Mouse (Mus musculus) liver, embryonic 14.5 days (tissue): ENCODE results near the gene Tmem92. TPM values are rescaled to one million over a fixed set of nuclear protein-coding genes. Genes with fewer than 3 reads are reported as not detected.
A peak's percentile ranks its signal among the peaks of the same experiment; 100 is the strongest.

Experiments
- ATAC-seq: fragments of 200-750 bp; cut with Nextera tagmentation; 2 replicates; pipeline ENCODE4 v1.8.0; 2017; ENCODE audit warnings: moderate number of reproducible peaks, mild to moderate bottlenecking, moderate library complexity; ENCODE audit not compliant: insufficient read depth
- DNase-seq, 3 experiments: peaks; one replicate each; pipeline ENCODE4 v3.0.0-alpha.2; 2012 to 2013; ENCODE audit warnings: low read depth in 3 of 3, low spot score in 3 of 3
- H3K27ac ChIP-seq: fragments of 300-500 bp; sonication (generic); 2 replicates; pipeline ENCODE4 v1.5.1; 2014; ENCODE audit warnings: moderate library complexity, mild to moderate bottlenecking, control low read depth, inconsistent platforms
- H3K27me3 ChIP-seq: fragments of 300-500 bp; sonication (generic); 2 replicates; pipeline ENCODE4 v1.6.1; 2014; ENCODE audit warnings: mild to moderate bottlenecking, low read length, moderate library complexity; ENCODE audit not compliant: control insufficient read depth, insufficient read depth
- H3K36me3 ChIP-seq: fragments of 300-500 bp; sonication (generic); replicated peaks from 2 replicates; pipeline ENCODE4 v1.6.1; 2014; ENCODE audit warnings: low read depth; ENCODE audit not compliant: control insufficient read depth, insufficient read depth
- H3K4me1 ChIP-seq, 2 experiments: fragments of 200-500 bp in 1 of 2; fragments of 300-500 bp in 1 of 2; sonication (generic) in 1 of 2; replicated peaks; 2 replicates each; pipeline ENCODE4 v1.6.1; 2012 to 2014; ENCODE audit warnings: antibody characterized with exemption in 1 of 2, inconsistent platforms in 1 of 2, low read length in 1 of 2; ENCODE audit not compliant: control insufficient read depth in 2 of 2, insufficient read depth in 2 of 2
- H3K4me2 ChIP-seq: fragments of 300-500 bp; sonication (generic); 2 replicates; pipeline ENCODE4 v1.6.1; 2014; ENCODE audit warnings: low read depth, mild to moderate bottlenecking, control low read depth, moderate library complexity
- H3K4me3 ChIP-seq, 2 experiments: fragments of 200-500 bp in 1 of 2; fragments of 300-500 bp in 1 of 2; sonication (generic) in 1 of 2; 2 replicates each; pipeline ENCODE4 v1.5.1; 2012 to 2014; ENCODE audit warnings: low read depth in 2 of 2, low read length in 2 of 2, mild to moderate bottlenecking in 2 of 2, control low read depth in 1 of 2, inconsistent platforms in 1 of 2, moderate library complexity in 1 of 2; ENCODE audit not compliant: insufficient read depth in 1 of 2
- H3K9ac ChIP-seq: fragments of 300-500 bp; sonication (generic); replicated peaks from 2 replicates; pipeline ENCODE4 v1.6.1; 2014; ENCODE audit warnings: mild to moderate bottlenecking, control low read depth, moderate library complexity
- H3K9me3 ChIP-seq: fragments of 300-500 bp; sonication (generic); 2 replicates; pipeline ENCODE4 v1.6.1; 2016; ENCODE audit warnings: low read length, mixed read lengths; ENCODE audit not compliant: control insufficient read depth
- CTCF ChIP-seq: IDR thresholded peaks from 2 replicates; pipeline ENCODE4 v1.5.1; 2016; ENCODE audit warnings: antibody characterized with exemption, low read depth, control low read depth
- EP300 ChIP-seq: IDR thresholded peaks from 2 replicates; pipeline ENCODE4 v1.6.1; 2016; ENCODE audit warnings: antibody characterized with exemption, low read depth
- WGBS: fragments of 180-500 bp; shearing (Covaris S2); extraction: QIAGEN DNeasy Blood & Tissue Kit; methylation state at CpG from one replicate; pipeline ENCODE4 v1.1.7; 2014; ENCODE audit not compliant: insufficient replicate concordance; 5-methylcytosine and 5-hydroxymethylcytosine counted together
- polyA plus RNA-seq, 2 experiments: library from polyadenylated mRNA; depleted of rRNA in 1 of 2; stranded (reverse) in 1 of 2; unstranded in 1 of 2; fragments of >200 nt; fragmentation: Nextera tagmentation in 1 of 2; extraction: Ambion mirVana in 1 of 2; gene quantifications; 2 replicates each; pipeline versions ENCODE4 v1.2.1 to v1.2.3; 2012 to 2014

Tmem92 gene
- polyA plus RNA-seq, 2 experiments, result not detected

DNA sequence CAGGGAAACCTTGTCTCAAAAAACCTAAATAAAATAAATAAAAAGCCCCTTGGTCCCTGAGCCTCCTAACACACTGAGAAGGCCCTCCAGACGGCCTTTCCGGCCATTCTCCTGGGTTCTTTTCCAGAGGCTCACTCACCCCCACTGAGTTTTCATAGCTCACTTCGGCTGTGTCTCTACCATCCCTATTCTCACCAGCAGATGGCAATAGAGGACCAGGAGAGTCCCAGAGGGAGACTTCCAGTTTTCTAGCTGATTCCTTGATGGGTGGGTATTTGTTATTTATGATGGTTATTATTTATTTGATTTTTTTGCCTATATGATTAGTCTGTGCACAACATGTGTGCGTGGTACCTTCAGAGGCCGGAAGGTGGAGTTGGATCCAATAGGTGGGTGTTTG lies 52.2 kb downstream of the Tmem92 start:
- H3K4me1 ChIP-seq, result no peaks in the 10 kb centered on the region
- TF ChIP-seq EP300, result no peak
- peak; percentile 67 for TF ChIP-seq CTCF
- DNase-seq (peak; percentile 12 to 38 (median 23)), ATAC-seq (no peak)
- 19% methylated on average over 5 of the region's 5 CpGs for WGBS
- no peaks in the 10 kb centered on the region for H3K36me3 ChIP-seq
- no peak overlapping the region for H3K27ac ChIP-seq
- no peaks in the 10 kb centered on the region for H3K27me3 ChIP-seq
- no peak overlapping the region for H3K9ac ChIP-seq
- H3K4me2 ChIP-seq, result no peak overlapping the region
- H3K9me3 ChIP-seq, result no peaks in the 10 kb centered on the region
- H3K4me3 ChIP-seq, result no peak overlapping the region

DNA sequence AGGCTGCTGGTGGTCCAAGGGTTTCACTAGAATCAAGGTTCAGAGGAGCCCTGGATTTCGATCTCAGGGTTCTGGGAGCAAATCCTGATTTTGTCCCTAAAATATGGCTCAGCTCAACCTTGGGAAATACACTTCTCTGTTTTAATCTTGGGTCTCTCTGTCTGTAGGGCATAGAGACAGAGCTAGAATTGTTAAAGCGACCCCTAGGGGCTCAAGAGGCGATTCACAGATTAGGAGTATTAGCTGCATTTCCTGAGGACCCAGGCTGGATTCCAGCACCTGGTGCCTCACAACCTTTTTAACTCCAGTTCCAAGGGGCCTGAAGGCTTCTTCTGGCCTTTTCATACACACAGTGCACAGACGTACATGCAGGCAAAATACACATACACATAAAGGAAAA lies 52.9 kb downstream of the Tmem92 start:
- DNase-seq, result no peak
- Histone ChIP-seq H3K9ac (no peak overlapping the region), H3K4me1 (no peaks in the 10 kb centered on the region), H3K27ac (no peak overlapping the region), H3K36me3 (no peaks in the 10 kb centered on the region), H3K27me3 (no peaks in the 10 kb centered on the region), H3K9me3 (no peaks in the 10 kb centered on the region), H3K4me3 (no peak overlapping the region), H3K4me2 (no peak overlapping the region)
- WGBS, result 16% methylated on average over 4 of the region's 4 CpGs
- ATAC-seq, result no peak
- TF ChIP-seq CTCF (0 out of 2 replicates have a peak, but pooled peaks have one; percentile 13), EP300 (no peak)

DNA sequence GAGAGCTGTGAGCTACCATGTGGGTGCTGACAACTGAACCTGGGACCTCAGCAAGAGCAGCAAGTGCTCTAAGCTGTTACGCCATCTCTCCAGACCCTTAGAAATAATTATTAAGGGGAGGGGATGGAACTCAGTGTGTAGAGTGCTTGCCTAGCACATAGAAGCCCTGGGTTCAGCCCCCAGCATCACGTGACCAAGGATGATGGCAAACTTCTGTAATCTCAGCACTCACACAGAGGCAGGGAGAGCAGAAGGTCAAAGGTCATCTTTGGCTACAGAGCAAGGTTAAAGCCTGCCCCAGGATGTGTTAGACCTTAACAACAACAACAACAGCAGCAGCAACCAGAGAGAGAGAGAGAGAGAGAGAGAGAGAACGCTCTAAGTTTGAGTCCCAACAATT lies 54.0 kb downstream of the Tmem92 start:
- H3K27ac ChIP-seq, result no peak overlapping the region
- H3K9ac ChIP-seq, result no peak overlapping the region
- TF ChIP-seq CTCF (no peak), EP300 (no peak)
- no peak overlapping the region for H3K4me2 ChIP-seq
- ATAC-seq (no peak), DNase-seq (no peak)
- no peaks in the 10 kb centered on the region for H3K9me3 ChIP-seq
- no peaks in the 10 kb centered on the region for H3K36me3 ChIP-seq
- WGBS, result 49% methylated on average over 3 of the region's 3 CpGs
- H3K27me3 ChIP-seq, result no peaks in the 10 kb centered on the region
- H3K4me3 ChIP-seq, result no peak overlapping the region
- no peaks in the 10 kb centered on the region for H3K4me1 ChIP-seq

DNA sequence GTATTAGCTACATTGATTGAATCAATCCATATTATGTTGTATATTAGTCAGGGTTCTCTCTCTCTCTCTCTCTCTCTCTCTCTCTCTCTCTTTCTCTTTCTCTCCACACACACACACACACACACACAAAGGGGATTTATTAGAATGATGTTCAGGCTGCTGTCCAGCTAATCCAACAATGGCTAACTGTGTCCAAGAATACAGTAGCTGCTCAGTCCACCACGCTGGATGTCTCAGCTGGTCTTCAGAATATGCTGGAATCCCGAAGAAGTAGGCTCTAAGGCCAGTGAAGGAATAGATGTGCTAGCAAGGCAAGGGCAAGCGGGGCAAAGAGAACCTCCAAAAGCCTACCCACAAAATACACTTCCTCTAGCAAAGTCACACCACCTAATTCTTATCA lies 55.2 kb downstream of the Tmem92 start:
- no peaks in the 10 kb centered on the region for H3K27me3 ChIP-seq
- TF ChIP-seq EP300 (no peak), CTCF (no peak)
- DNase-seq (no peak), ATAC-seq (no peak)
- WGBS, result 72% methylated on average over 3 of the region's 3 CpGs
- no peaks in the 10 kb centered on the region for H3K36me3 ChIP-seq
- no peak overlapping the region for H3K27ac ChIP-seq
- no peak overlapping the region for H3K4me3 ChIP-seq
- H3K9ac ChIP-seq, result no peak overlapping the region
- H3K4me1 ChIP-seq, result no peaks in the 10 kb centered on the region
- H3K9me3 ChIP-seq, result no peaks in the 10 kb centered on the region
- H3K4me2 ChIP-seq, result no peak overlapping the region

Other genes with a start within 250 kb of the Tmem92 start
- gene Rsad1, start 233.4 kb downstream of the Tmem92 start, polyA plus RNA-seq (2012; rRNA removed), result 1.2 and 1.4 TPM in 2 replicates
- gene Rsad1, start 233.4 kb downstream of the Tmem92 start, polyA plus RNA-seq (2014; fragmentation: Nextera tagmentation; extraction: Ambion mirVana), result 0.51 and 0.72 TPM in 2 replicates
- gene Chad, start 217.7 kb downstream of the Tmem92 start, polyA plus RNA-seq (2012; rRNA removed), result 0.02 and 0.03 TPM in 2 replicates
- 0.09 TPM in 1 of 2 replicates, not detected in the other for gene Chad, start 217.7 kb downstream of the Tmem92 start, polyA plus RNA-seq (2014; fragmentation: Nextera tagmentation; extraction: Ambion mirVana)
- gene Acsf2, start 180.8 kb downstream of the Tmem92 start, polyA plus RNA-seq (2012; rRNA removed), result 3.2 and 3.9 TPM in 2 replicates
- 1.3 and 1.4 TPM in 2 replicates for gene Acsf2, start 180.8 kb downstream of the Tmem92 start, polyA plus RNA-seq (2014; fragmentation: Nextera tagmentation; extraction: Ambion mirVana)
- gene Lrrc59, start 152.9 kb downstream of the Tmem92 start, polyA plus RNA-seq (2012; rRNA removed), result 36.3 and 52.7 TPM in 2 replicates
- 66.4 and 73.4 TPM in 2 replicates for gene Lrrc59, start 152.9 kb downstream of the Tmem92 start, polyA plus RNA-seq (2014; fragmentation: Nextera tagmentation; extraction: Ambion mirVana)
- gene Mrpl27, start 128.9 kb downstream of the Tmem92 start, polyA plus RNA-seq (2012; rRNA removed), result 45.0 and 61.3 TPM in 2 replicates
- 56.8 and 58.6 TPM in 2 replicates for gene Mrpl27, start 128.9 kb downstream of the Tmem92 start, polyA plus RNA-seq (2014; fragmentation: Nextera tagmentation; extraction: Ambion mirVana)
- 12.8 and 15.4 TPM in 2 replicates for gene Eme1, start 128.7 kb downstream of the Tmem92 start, polyA plus RNA-seq (2012; rRNA removed)
- 13.0 and 15.7 TPM in 2 replicates for gene Eme1, start 128.7 kb downstream of the Tmem92 start, polyA plus RNA-seq (2014; fragmentation: Nextera tagmentation; extraction: Ambion mirVana)
- gene Xylt2, start 105.2 kb downstream of the Tmem92 start, polyA plus RNA-seq (2012; rRNA removed), result 2.8 and 3.6 TPM in 2 replicates
- 1.8 and 2.7 TPM in 2 replicates for gene Xylt2, start 105.2 kb downstream of the Tmem92 start, polyA plus RNA-seq (2014; fragmentation: Nextera tagmentation; extraction: Ambion mirVana)
- gene Gm11541, start 78.2 kb downstream of the Tmem92 start, polyA plus RNA-seq (2012; rRNA removed), result not detected in 2 replicates
- not detected in 2 replicates for gene Gm11541, start 78.2 kb downstream of the Tmem92 start, polyA plus RNA-seq (2014; fragmentation: Nextera tagmentation; extraction: Ambion mirVana)
- 0.03 TPM in 1 of 2 replicates, not detected in the other for gene Cdc34b, start 40.9 kb downstream of the Tmem92 start, polyA plus RNA-seq (2012; rRNA removed)
- 0.08 TPM in 1 of 2 replicates, not detected in the other for gene Cdc34b, start 40.9 kb downstream of the Tmem92 start, polyA plus RNA-seq (2014; fragmentation: Nextera tagmentation; extraction: Ambion mirVana)
- 7.8 and 14.1 TPM in 2 replicates for gene Col1a1, start 153.5 kb upstream of the Tmem92 start, polyA plus RNA-seq (2012; rRNA removed)
- 30.8 and 37.6 TPM in 2 replicates for gene Col1a1, start 153.5 kb upstream of the Tmem92 start, polyA plus RNA-seq (2014; fragmentation: Nextera tagmentation; extraction: Ambion mirVana)
- not detected in 2 replicates for gene Hils1, start 184.9 kb upstream of the Tmem92 start, polyA plus RNA-seq (2012; rRNA removed)
- gene Hils1, start 184.9 kb upstream of the Tmem92 start, polyA plus RNA-seq (2014; fragmentation: Nextera tagmentation; extraction: Ambion mirVana), result not detected in 2 replicates
- 0.04 TPM in 1 of 2 replicates, not detected in the other for gene Sgca, start 193.6 kb upstream of the Tmem92 start, polyA plus RNA-seq (2012; rRNA removed)
- not detected in 2 replicates for gene Sgca, start 193.6 kb upstream of the Tmem92 start, polyA plus RNA-seq (2014; fragmentation: Nextera tagmentation; extraction: Ambion mirVana)
- 14.1 and 14.9 TPM in 2 replicates for gene Ppp1r9b, start 208.3 kb upstream of the Tmem92 start, polyA plus RNA-seq (2012; rRNA removed)
- 8.8 and 10.4 TPM in 2 replicates for gene Ppp1r9b, start 208.3 kb upstream of the Tmem92 start, polyA plus RNA-seq (2014; fragmentation: Nextera tagmentation; extraction: Ambion mirVana)
- gene Samd14, start 227.2 kb upstream of the Tmem92 start, polyA plus RNA-seq (2012; rRNA removed), result 33.1 and 41.9 TPM in 2 replicates
- gene Samd14, start 227.2 kb upstream of the Tmem92 start, polyA plus RNA-seq (2014; fragmentation: Nextera tagmentation; extraction: Ambion mirVana), result 24.7 and 34.2 TPM in 2 replicates